Mouse (Mus musculus): ENCODE results near the gene Cdk19.

DNA sequence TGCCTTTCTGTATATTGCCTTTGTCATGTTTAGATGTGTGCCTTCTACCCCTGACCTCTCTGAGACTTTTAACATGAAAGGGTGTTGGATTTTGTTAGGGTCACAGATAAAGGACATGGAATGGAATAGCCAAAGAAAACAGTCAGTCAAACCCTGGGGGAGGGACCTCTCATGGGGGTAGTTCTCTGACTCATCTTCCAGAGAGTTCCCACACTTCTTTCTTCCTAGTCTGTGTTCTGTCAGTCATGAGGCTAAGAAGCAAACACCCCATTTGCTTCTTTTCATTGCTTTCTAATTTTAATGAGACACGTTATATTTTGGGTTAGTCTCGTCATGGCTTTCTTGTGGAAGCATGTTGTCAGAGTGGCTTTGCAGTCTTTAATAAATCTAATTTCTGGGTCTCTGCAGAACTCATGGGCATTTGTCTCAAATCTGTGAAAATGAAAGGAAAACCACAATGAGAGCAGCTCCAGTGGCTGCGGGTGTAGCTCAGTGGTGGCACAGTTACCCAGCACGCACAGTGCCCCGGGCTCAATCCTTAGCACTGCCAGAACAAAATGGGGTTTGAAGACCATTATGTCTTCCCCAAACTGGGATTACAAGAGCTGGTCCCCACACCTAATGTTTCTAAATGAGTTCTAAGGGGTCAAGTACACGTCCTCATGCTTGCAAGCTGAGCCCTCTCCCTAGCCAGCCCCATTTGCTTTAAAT, 149.9 kb downstream of the Cdk19 start:
- TF ChIP-seq CTCF (IDR thresholded peaks at IDR 0.05; ENCODE audit: control insufficient read depth, insufficient read depth, insufficient replicate concordance, low read depth, low read length) (no peak), POLR2A (IDR thresholded peaks at IDR 0.05; ENCODE audit: control insufficient read depth, low read depth, low read length) (no peak)

All from testis, adult 2 months (tissue).